Mouse (Mus musculus) cortical plate, adult 2 months (tissue): ENCODE data around the gene Ttc9. TPM values are rescaled to one million over a fixed set of nuclear protein-coding genes. Genes with fewer than 3 reads are reported as not detected.

ENCODE experiments used
- H3K27ac ChIP-seq: fragments of 200-500 bp; 2 replicates; pipeline ENCODE4 v1.5.1; 2012; ENCODE audit warnings: low read length, control low read depth, inconsistent platforms; ENCODE audit not compliant: insufficient read depth
- H3K4me1 ChIP-seq: fragments of 200-500 bp; 2 replicates; pipeline ENCODE4 v1.6.1; 2011; ENCODE audit warnings: low read length; ENCODE audit not compliant: control insufficient read depth, insufficient read depth
- H3K4me3 ChIP-seq: fragments of 200-500 bp; 2 replicates; pipeline ENCODE4 v1.5.1; 2011; ENCODE audit warnings: mild to moderate bottlenecking, low read length, control low read depth; ENCODE audit not compliant: insufficient read depth
- CTCF ChIP-seq: fragments of 200-500 bp; IDR thresholded peaks from 2 replicates; pipeline ENCODE4 v1.5.1; 2011; ENCODE audit warnings: mild to moderate bottlenecking, control low read depth, low read length; ENCODE audit not compliant: insufficient read depth; ENCODE audit errors: extremely low read depth
- POLR2A ChIP-seq: fragments of 200-500 bp; IDR thresholded peaks from 2 replicates; pipeline ENCODE4 v1.6.1; 2011; ENCODE audit warnings: mild to moderate bottlenecking, low read length, control low read depth; ENCODE audit not compliant: insufficient read depth; ENCODE audit errors: extremely low read depth
- polyA plus RNA-seq: library from polyadenylated mRNA; depleted of rRNA; stranded (reverse); fragments of >200 nt; gene quantifications from 2 replicates; pipeline ENCODE4 v1.2.3, GENCODE M21; 2012

The Ttc9 gene
- polyA plus RNA-seq, 1 experiment: 32.4 TPM

DNA sequence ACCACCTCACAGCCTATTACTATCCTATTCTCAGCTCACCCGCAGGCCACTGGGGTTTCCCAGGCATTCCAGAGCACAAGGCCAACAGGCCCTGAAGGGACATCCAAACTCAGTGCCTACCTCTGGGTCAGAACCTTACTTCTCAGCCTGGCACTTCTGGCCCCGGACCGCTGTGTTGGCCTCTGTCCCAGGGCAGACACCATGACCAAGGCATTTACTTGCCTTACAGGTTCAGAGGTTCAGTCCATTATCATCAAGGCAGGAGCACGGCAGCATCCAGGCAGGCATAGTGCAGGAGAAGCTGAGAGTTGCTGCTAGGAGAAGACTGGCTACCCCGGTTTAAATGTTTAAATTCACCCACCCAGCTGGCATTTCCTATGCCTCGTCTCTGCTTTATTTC is 53.0 kb downstream of the Ttc9 start:
- Histone ChIP-seq H3K4me1 (no peaks in the 10 kb centered on the region), H3K27ac (no peak overlapping the region), H3K4me3 (no peak overlapping the region)
- TF ChIP-seq POLR2A (no peak), CTCF (no peak)

DNA sequence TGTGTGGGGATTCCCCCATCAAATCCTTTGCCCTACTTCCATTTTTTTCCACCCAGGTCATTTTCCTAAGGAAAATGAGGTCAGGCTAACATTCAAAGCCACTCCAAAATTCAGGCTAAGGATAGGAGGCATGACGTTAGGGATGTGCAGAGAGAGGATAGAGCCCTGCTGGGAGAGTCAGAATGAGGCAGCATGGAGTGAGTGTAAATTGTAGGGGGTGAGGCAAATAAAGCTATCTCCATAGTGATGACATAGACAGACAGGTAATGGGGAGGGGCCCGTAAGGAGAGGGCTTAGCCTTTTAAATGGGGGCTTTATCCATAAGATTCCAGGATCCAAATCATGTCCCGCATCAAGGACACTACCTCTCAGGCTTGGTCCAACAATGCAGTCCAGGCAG is 54.9 kb downstream of the Ttc9 start:
- no peak overlapping the region for H3K4me3 ChIP-seq
- TF ChIP-seq CTCF (no peak), POLR2A (no peak)
- no peak overlapping the region for H3K27ac ChIP-seq
- H3K4me1 ChIP-seq: no peaks in the 10 kb centered on the region

DNA sequence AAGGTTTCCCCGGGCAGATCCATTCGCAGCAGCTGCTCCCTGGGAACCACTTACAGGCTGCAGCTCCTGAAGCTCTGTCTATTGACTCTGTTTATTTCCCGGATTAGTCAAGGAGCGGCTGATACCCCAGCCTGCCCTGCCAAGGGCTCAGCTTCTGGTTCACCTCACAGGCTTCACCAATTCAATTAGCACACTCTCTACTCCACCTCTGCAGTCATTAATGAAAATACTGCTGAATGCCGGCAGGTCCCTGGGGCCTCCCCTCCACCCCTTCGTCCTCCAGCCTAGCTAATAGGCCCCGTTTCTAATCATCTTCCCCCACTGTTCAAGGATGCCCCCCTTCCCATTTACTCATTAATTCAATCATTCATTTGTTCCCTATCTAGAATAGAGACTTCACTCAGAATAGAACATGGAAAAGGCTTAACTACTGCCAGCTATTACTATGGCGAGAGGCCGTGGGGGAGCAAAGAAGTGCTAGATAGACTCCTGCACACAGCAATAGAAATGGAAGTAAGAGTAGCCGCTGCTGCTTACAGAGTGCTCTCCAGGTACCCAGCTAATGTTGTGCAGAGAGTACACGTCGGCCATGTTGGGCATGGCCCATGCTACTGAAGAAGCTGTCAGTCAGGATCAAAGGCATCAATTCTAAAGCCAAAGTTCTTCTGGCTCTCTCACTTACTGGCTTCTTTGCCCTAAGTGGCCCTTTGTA is 55.5 kb downstream of the Ttc9 start:
- TF ChIP-seq POLR2A (no peak), CTCF (no peak)
- no peaks in the 10 kb centered on the region for H3K4me1 ChIP-seq
- no peak overlapping the region for H3K4me3 ChIP-seq
- no peak overlapping the region for H3K27ac ChIP-seq

DNA sequence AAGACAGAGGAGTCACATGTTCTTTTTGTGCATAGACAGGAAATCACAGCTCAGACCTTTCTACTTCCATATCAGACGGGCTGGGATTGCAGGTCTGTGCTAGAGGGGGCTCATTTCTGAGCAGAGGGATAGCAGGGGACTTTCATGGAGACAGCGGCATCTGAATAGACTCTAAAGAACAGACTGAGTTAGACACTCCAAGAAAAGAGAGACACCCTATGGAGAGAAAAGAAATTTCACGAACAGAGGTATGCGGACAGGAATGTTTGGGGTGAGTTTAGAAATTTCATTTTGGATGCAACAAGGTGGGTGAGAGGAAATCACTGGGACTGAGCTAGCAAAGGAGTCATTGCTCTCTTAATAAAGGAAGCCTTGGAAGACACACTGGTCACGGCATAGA is 56.8 kb downstream of the Ttc9 start:
- no peak overlapping the region for H3K4me3 ChIP-seq
- no peaks in the 10 kb centered on the region for H3K4me1 ChIP-seq
- H3K27ac ChIP-seq: no peak overlapping the region
- no peak for TF ChIP-seq POLR2A
- TF ChIP-seq CTCF: no peak

DNA sequence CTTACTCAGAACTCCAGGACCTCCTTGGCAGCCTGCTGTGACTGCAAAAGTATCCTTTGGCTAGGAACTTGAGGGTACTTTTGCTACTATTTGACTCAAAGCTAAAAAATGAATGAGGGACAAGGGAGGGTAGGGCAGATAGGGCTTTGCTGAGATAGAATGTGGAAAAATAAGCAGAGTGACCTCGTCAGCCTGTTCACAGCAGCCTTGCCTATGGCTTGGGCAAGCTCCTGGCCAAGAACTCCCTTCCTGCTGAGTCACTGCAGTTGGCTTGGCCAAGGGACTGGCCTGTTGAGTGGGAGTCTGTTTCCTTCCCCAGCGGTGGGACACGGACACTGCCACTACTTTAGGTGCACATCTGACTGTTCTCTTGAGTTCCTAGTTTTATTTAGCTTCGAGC is 57.5 kb downstream of the Ttc9 start:
- TF ChIP-seq POLR2A (no peak), CTCF (no peak)
- H3K27ac ChIP-seq: no peak overlapping the region
- no peaks in the 10 kb centered on the region for H3K4me1 ChIP-seq
- no peak overlapping the region for H3K4me3 ChIP-seq

DNA sequence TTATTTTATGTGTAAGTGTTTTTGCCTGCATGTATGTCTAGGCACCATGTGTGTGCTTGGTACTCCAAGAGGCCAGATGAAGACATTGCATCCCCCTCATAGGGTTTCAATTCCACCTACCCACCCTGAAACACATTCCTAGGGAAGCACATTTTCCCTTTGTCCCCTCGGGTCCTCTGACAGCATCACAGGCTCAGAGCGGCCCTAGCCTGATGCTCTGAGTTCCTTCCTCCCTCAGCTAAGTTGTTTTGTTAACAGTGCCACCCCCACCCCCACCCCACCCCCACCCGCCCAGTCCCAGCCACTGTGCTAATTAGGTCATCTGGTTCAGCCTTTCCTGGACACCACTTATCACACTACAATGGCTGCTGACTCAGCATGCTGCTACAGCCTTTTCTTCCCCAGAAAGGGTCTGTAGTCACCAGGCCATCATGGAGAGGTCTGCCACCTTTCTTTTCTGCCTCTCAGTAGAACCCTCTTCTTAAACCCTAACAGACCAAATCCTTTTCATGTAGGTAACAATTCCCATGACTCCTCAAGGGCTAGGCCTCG is 58.5 kb downstream of the Ttc9 start:
- no peaks in the 10 kb centered on the region for H3K4me1 ChIP-seq
- H3K4me3 ChIP-seq: no peak overlapping the region
- TF ChIP-seq POLR2A (no peak), CTCF (no peak)
- H3K27ac ChIP-seq: no peak overlapping the region

DNA sequence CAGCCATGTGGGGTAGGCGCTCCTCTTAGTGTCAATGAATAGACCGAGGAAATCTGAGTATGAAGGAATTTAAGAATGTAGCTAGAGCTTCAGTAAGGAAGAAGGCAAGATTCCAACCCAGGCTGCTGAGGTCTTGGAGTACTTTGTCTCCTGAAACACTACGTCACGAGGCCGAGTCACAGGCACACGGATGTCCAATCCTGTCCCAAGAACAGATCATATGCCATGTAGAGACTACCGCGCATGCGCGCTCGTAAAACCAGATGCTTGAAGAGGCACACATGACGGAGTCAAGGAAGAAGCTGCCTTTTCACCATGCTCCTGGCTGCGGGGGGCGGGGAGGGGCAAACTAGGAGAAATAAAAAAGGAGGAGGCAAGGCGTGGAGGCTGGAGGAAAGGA is 59.1 kb downstream of the Ttc9 start:
- Histone ChIP-seq H3K27ac (no peak overlapping the region), H3K4me3 (no peak overlapping the region), H3K4me1 (no peaks in the 10 kb centered on the region)
- TF ChIP-seq CTCF (no peak), POLR2A (no peak)

DNA sequence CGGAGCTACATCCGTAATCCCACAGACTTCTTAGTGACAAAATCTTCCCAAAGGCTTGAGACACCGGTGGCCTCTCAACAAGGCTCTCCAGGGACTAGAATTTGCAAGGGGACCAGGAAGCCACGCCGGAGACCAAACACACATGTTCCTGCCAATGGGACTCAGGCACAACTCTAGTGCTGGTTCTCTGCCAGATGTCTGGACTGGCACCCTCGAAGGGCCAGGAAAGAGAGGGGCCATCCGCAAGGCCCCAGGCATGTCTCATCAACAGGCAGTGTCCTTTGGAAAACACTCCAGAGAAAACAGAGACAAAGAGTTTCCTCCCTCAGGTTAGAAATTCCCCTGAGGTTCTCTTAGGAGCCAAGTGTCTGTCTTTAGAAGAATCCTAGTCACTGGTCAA is 59.7 kb downstream of the Ttc9 start:
- H3K27ac ChIP-seq: no peak overlapping the region
- H3K4me1 ChIP-seq: no peaks in the 10 kb centered on the region
- no peak for TF ChIP-seq CTCF
- TF ChIP-seq POLR2A: no peak

DNA sequence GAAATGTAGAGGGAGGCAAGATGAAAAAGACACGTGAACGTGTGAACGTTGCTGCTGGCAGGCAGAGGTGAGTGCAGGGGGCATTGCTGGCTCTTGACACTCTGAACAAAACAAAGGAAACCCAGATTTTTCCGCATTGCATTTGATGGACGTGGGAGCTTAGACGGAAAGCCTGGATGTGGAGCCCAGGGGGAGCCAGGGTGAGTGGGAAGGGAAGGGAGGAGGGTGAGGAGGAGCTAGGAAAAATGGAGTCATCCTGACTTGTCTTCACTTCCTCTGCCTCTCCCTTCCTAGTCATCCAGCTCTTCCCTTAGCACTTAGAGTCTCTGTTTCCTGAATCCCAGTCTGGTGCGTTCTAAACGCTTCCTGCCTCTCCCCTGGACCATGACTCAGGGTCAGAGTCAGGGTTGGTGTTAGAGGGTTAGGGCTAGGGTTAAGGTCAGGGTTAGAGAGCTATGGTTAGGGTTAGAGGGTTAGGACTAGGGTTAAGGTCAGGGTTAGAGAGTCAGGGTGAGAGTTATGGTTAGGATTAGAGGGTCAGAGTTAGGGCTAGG is 60.2 kb downstream of the Ttc9 start:
- TF ChIP-seq POLR2A (no peak), CTCF (no peak)
- Histone ChIP-seq H3K4me3 (no peak overlapping the region), H3K27ac (no peak overlapping the region), H3K4me1 (no peaks in the 10 kb centered on the region)

More for the DNA sequence above, 59.7 kb downstream of the Ttc9 start:
- no peak overlapping the region for H3K4me3 ChIP-seq

DNA sequence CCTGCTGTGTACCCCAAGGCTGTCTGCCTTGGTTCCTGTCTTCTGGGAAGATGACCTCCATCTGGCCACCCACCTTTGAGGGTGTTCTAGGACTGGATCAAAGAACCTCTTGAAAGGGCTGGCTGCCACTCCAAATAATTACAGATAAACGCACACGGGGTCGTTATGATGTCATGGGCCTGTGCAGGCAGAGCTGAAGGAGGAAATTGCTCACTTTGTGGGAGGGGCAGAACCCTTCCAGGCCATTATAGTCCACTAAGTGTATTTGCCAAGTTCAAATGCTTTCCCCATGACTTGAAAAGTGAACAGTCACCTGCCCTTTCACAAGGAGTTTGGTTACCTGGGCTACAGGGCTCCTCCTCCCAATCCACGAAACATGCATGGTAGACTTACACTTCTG is 67.0 kb downstream of the Ttc9 start:
- TF ChIP-seq POLR2A (no peak), CTCF (no peak)
- H3K4me3 ChIP-seq: no peak overlapping the region
- H3K4me1 ChIP-seq: no peaks in the 10 kb centered on the region

More for the DNA sequence above, 67.0 kb downstream of the Ttc9 start:
- H3K27ac ChIP-seq: no peak overlapping the region
